Mouse (Mus musculus) thymus, adult 2 months (tissue): ENCODE measurements at regions not wholly inside any gene's neighbourhood (a gene's known extent, or its start where the extent isn't known, plus 50 kb on each side); places are given as distances from the start of the nearest gene placed in this dataset.

Experiments
- CTCF ChIP-seq: fragments of 200-500 bp; IDR thresholded peaks from 2 replicates; pipeline ENCODE4 v1.5.1; 2012; ENCODE audit warnings: mild to moderate bottlenecking, control low read depth, low read length, moderate library complexity, borderline replicate concordance; ENCODE audit not compliant: control insufficient read depth, poor library complexity, insufficient read depth; ENCODE audit errors: extremely low read depth
- POLR2A ChIP-seq: fragments of 200-500 bp; IDR thresholded peaks from 2 replicates; pipeline ENCODE4 v1.6.1; 2012; ENCODE audit warnings: mild to moderate bottlenecking, low read length, control low read depth, moderate library complexity; ENCODE audit not compliant: control insufficient read depth, poor library complexity, insufficient read depth; ENCODE audit errors: extremely low read depth

- TF ChIP-seq CTCF = no peak
- no peak for TF ChIP-seq POLR2A
Measured at GRCm38 (mm10) chr19:54429062-54429461, 385.1 kb downstream of the Adra2a start.
